Mouse (Mus musculus) lung, embryonic 14.5 days (tissue): Measurements from ENCODE around the gene Med11. TPM values are rescaled to one million over a fixed set of nuclear protein-coding genes. Genes with fewer than 3 reads are reported as not detected.

Experiments used
- ATAC-seq: fragments of 200-750 bp; cut with Nextera tagmentation; 2 replicates; pipeline ENCODE4 v1.8.0; 2017; ENCODE audit warnings: mild to moderate bottlenecking, moderate TSS enrichment, moderate library complexity; ENCODE audit not compliant: insufficient read depth
- DNase-seq: peaks from one replicate; pipeline ENCODE4 v3.0.0-alpha.2; 2015
- H3K27ac ChIP-seq: fragments of 300-500 bp; sonication (generic); 2 replicates; pipeline ENCODE4 v1.5.1; 2014; ENCODE audit warnings: low read depth, mild to moderate bottlenecking, moderate library complexity
- H3K27me3 ChIP-seq: fragments of 300-500 bp; sonication (generic); 2 replicates; pipeline ENCODE4 v1.6.1; 2014; ENCODE audit warnings: low read length, control low read depth; ENCODE audit not compliant: insufficient read depth
- H3K36me3 ChIP-seq: fragments of 300-500 bp; sonication (generic); 2 replicates; pipeline ENCODE4 v1.6.1; 2014; ENCODE audit warnings: control low read depth; ENCODE audit not compliant: insufficient read depth
- H3K4me1 ChIP-seq: fragments of 300-500 bp; sonication (generic); 2 replicates; pipeline ENCODE4 v1.6.1; 2014; ENCODE audit warnings: antibody characterized with exemption, control low read depth; ENCODE audit not compliant: insufficient read depth
- H3K4me2 ChIP-seq: fragments of 300-500 bp; sonication (generic); 2 replicates; pipeline ENCODE4 v1.6.1; 2014; ENCODE audit warnings: mild to moderate bottlenecking
- H3K4me3 ChIP-seq: fragments of 300-500 bp; sonication (generic); 2 replicates; pipeline ENCODE4 v1.5.1; 2014; ENCODE audit warnings: low read depth, low read length
- H3K9ac ChIP-seq: fragments of 300-500 bp; sonication (generic); 2 replicates; pipeline ENCODE4 v1.6.1; 2014
- H3K9me3 ChIP-seq: fragments of 300-500 bp; sonication (generic); 2 replicates; pipeline ENCODE4 v1.6.1; 2016; ENCODE audit warnings: low read depth, low read length, control low read depth
- CTCF ChIP-seq: IDR thresholded peaks from 2 replicates; pipeline ENCODE4 v1.5.1; 2016; ENCODE audit warnings: antibody characterized with exemption, low read depth
- WGBS: fragments of 180-500 bp; shearing (Covaris S2); extraction: QIAGEN DNeasy Blood & Tissue Kit; methylation state at CpG from one replicate; pipeline ENCODE4 v1.1.7; 2014; 5-methylcytosine and 5-hydroxymethylcytosine counted together
- polyA plus RNA-seq: library from polyadenylated mRNA; unstranded; fragments of >200 nt; fragmentation: Nextera tagmentation; extraction: Ambion mirVana; gene quantifications from 2 replicates; pipeline ENCODE4 v1.2.1, GENCODE M21; 2014

Med11 gene
- polyA plus RNA-seq, 1 experiment from 2014 or later: 47.9 TPM

DNA sequence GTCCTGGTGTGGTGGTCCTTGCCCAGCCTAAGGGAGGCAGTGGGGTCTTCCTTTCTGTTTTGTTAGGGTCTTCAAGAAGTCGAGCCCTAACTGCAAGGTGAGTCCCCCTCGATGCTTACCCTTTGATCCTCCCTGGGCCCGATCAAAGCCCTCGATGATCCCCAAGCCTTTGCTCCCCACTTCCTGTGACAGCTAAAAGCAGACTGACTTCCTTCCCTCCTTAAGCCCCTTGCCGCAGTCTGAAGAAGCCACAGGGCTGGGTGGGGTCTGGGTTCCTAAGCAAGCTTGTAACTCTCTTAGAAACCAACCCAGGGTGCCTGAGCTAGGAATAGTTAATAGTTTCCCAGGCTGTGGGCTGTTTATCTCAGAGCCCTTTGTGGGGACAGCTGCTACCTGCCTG lies 16.2 kb upstream of the Med11 start:
- Histone ChIP-seq H3K27me3 (no peaks in the 10 kb centered on the region), H3K4me1 (peaks cover 8% of the 10 kb centered on the region), H3K9ac (no peak overlapping the region), H3K27ac (no peak overlapping the region), H3K4me2 (no peak overlapping the region; the same call in 1 of the 2 replicates), H3K9me3 (no peaks in the 10 kb centered on the region), H3K4me3 (no peak overlapping the region), H3K36me3 (peaks cover 44% of the 10 kb centered on the region)
- TF ChIP-seq CTCF: no peak
- ATAC-seq: no peak
- 65% methylated on average over 5 of the region's 5 CpGs for WGBS
- DNase-seq: no peak

DNA sequence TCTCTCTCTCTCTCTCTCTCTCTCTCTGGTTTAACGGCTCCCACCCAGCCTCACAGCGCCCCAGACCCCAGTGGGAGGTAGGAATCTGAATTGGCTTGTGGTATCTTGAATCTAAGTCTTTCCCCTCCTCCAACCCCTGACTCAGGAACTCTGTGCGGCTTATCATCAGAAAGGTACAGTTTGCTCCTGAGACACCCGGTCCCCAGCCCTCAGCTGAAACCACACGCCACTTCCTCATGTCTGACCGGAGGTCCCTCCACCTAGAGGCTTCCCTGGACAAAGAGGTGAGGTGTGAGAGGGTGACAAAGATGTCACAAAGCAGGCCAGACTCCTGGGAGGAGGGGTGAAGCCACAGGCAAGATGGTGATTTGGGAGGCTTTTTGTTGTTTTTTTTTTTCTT lies 14.3 kb upstream of the Med11 start:
- Histone ChIP-seq H3K4me3 (no peak overlapping the region), H3K4me1 (peaks cover 8% of the 10 kb centered on the region), H3K27ac (no peak overlapping the region), H3K9me3 (no peaks in the 10 kb centered on the region), H3K36me3 (peaks cover 56% of the 10 kb centered on the region), H3K27me3 (no peaks in the 10 kb centered on the region), H3K4me2 (no peak overlapping the region), H3K9ac (no peak overlapping the region)
- no peak for TF ChIP-seq CTCF
- no peak for ATAC-seq
- DNase-seq: no peak
- 78% methylated on average over 6 of the region's 6 CpGs for WGBS

DNA sequence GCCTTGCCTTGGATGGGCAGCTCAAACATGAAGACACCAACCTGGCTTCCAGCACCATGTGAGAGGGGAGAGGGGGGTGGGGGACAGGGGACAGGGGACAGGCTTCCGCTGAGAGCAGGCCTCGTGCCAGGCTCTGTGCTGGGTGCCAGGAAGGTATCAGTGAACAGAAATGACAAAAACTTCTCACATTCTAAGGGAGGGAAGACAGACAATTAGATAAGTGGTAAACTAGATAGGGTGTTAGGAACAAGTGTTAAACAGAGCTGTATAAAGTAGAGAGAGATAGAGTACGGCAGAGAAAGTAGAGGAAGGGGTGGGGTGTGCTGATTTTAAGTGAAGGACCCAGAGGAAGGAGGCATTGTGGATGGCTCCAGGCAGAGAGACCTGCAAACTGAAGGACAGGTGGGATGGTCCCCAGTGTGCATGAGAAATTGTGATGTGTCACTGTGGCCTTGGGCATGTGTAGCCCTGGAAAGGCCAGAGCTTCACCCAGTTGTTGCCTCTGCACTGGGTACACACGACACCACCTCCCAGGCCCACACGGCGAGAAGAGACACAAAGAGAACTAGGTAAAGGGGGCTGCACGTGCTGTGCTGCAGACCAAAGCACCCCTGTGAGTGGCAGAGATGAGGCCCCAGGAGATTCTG lies 12.9 kb upstream of the Med11 start:
- no peaks in the 10 kb centered on the region for H3K27me3 ChIP-seq
- H3K36me3 ChIP-seq: peaks cover 56% of the 10 kb centered on the region
- no peak for TF ChIP-seq CTCF

DNA sequence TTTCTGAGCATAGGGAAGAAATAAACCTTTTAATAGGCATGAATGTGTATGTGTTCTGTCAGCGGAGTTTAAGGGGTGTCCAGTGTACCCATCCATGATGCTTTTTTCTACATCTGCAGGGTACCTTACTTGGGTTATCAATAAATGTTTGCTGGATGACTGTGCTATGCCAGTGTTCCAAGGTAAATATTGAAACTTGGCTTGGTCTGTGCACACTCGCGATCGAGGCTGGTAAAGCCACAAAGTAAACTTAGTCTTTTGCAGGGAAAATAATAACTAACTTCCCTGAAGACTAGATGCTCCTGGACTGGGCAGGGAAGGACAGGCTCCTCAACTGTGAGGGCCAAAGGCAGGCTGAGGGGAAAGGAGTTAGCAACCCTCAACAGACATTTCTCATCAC lies 11.1 kb upstream of the Med11 start:
- Histone ChIP-seq H3K27me3 (no peaks in the 10 kb centered on the region), H3K4me3 (no peak overlapping the region), H3K9me3 (no peaks in the 10 kb centered on the region), H3K4me1 (no peaks in the 10 kb centered on the region), H3K9ac (no peak overlapping the region), H3K4me2 (no peak overlapping the region), H3K36me3 (peaks cover 56% of the 10 kb centered on the region), H3K27ac (no peak overlapping the region)
- WGBS: 68% methylated on average over 4 of the region's 4 CpGs
- DNase-seq (no peak), ATAC-seq (no peak)
- TF ChIP-seq CTCF: no peak

More for the DNA sequence above, 12.9 kb upstream of the Med11 start:
- DNase-seq (no peak), ATAC-seq (no peak)
- no peaks in the 10 kb centered on the region; the same call in 1 of the 2 replicates for H3K4me1 ChIP-seq
- no peaks in the 10 kb centered on the region for H3K9me3 ChIP-seq
- H3K9ac ChIP-seq: no peak overlapping the region
- no peak overlapping the region for H3K4me3 ChIP-seq
- 89% methylated on average over 7 of the region's 7 CpGs for WGBS
- H3K4me2 ChIP-seq: no peak overlapping the region
- H3K27ac ChIP-seq: no peak overlapping the region

DNA sequence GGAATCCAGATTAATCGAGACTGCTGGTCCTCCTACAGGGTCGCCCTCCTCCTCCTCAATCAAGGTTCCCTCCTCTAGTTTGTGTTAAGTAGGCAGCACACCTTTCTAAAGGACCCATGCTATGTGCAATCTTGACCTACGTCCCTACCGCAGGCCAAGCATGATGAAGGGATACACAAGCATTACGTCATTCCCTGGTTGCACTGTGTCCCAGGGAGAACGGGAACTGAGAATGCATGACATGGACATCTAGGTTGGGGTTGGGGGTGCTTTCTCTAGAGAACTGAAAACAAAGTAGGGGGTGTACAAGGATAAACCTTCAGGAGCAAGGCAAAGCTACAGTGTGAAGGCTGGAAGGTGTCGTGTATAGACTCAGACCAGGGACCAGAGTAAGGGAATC lies 9.8 kb upstream of the Med11 start:
- WGBS: 89% methylated on average over 7 of the region's 7 CpGs
- Histone ChIP-seq H3K4me1 (no peaks in the 10 kb centered on the region), H3K9me3 (no peaks in the 10 kb centered on the region), H3K27ac (no peak overlapping the region), H3K4me2 (no peak overlapping the region), H3K27me3 (no peaks in the 10 kb centered on the region), H3K9ac (no peak overlapping the region), H3K36me3 (peaks cover 46% of the 10 kb centered on the region), H3K4me3 (no peak overlapping the region)
- ATAC-seq: no peak
- TF ChIP-seq CTCF: no peak
- DNase-seq: no peak

DNA sequence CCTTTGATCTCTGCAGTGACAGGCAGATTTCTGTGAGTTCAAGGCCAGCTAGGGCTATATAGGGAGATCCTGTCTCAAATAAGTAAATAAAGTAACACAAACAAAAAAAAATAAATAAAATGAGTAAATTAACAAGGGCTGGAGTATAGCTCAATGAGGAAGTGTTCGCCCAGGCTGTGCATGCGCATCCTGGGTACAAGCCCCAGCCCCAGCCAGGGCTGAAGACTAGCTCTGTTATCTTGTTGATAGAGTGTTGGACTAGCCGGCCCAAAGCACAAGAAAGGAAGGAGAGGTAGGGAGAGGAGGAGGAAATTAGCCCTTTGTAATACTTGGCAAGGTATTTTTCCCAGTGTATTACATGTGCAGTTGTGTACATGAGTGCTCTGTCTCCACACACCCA lies 7.8 kb upstream of the Med11 start:
- Histone ChIP-seq H3K27ac (no peak overlapping the region), H3K9me3 (no peaks in the 10 kb centered on the region), H3K4me1 (no peaks in the 10 kb centered on the region), H3K4me3 (no peak overlapping the region), H3K36me3 (peaks cover 26% of the 10 kb centered on the region), H3K27me3 (no peaks in the 10 kb centered on the region), H3K4me2 (no peak overlapping the region), H3K9ac (no peak overlapping the region)
- no peak for DNase-seq
- WGBS: 70% methylated on average over 3 of the region's 3 CpGs
- no peak for TF ChIP-seq CTCF
- ATAC-seq: no peak

DNA sequence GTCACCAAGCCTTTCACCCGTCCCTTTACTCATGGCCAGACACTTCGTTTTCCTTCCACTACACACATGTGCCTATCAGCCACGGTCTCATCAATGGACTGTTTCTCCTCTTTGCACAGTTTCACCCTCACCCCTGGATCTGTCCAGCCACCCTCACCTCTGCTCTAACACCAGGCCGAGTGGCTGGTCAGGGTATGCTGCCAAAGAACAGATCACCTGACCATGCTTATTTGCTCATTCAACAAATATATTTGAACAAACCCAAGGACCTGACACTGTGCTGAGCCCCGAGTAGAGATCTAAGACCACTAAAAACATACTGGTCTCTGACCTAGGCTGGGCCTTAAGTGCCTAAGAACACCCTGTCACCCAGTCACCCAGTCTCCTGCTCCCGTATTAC lies 7.1 kb upstream of the Med11 start:
- Histone ChIP-seq H3K9ac (no peak overlapping the region), H3K27ac (no peak overlapping the region), H3K9me3 (no peaks in the 10 kb centered on the region), H3K27me3 (no peaks in the 10 kb centered on the region), H3K4me3 (no peak overlapping the region), H3K4me1 (no peaks in the 10 kb centered on the region), H3K36me3 (peaks cover 19% of the 10 kb centered on the region), H3K4me2 (no peak overlapping the region)
- WGBS: 56% methylated on average over 6 of the region's 6 CpGs
- no peak for DNase-seq
- TF ChIP-seq CTCF: no peak
- ATAC-seq: no peak
